ENCODE assay signal across 8 mouse cellular contexts in genomic region chr14:51266113-51266512, GRCm38 (mm10). TPM values are rescaled to one million over a fixed set of nuclear protein-coding genes. Genes with fewer than 3 reads are reported as not detected.
A peak's percentile ranks its signal among the peaks of the same experiment; 100 is the strongest.
DNase-seq lines count a peak whose midpoint lies in the region; ATAC-seq and TF ChIP-seq lines count a peak whose summit lies in the region.

No protein-coding gene starts in this region.

- peak; percentile 77 for TF ChIP-seq CTCF in cerebellum, adult 2 months (IDR thresholded peaks at IDR 0.05; ENCODE audit: borderline replicate concordance, insufficient read depth, low read depth, low read length)
- TF ChIP-seq CTCF in forebrain, postnatal 0 days (IDR thresholded peaks at IDR 0.05; ENCODE audit: low read depth): peak; percentile 91
- peak; percentile 96 for TF ChIP-seq CTCF in lung, embryonic 14.5 days (IDR thresholded peaks at IDR 0.05; ENCODE audit: low read depth)

- no peak overlapping the region for H3K4me3 ChIP-seq in cerebellum, adult 2 months (replicated peaks; ENCODE audit: insufficient read depth, low read depth, low read length)
- no peak overlapping the region for H3K4me3 ChIP-seq in forebrain, postnatal 0 days (ENCODE audit: low read depth, low read length)
- no peak overlapping the region for H3K4me3 ChIP-seq in lung, embryonic 14.5 days (ENCODE audit: low read depth, low read length)

- no peak for TF ChIP-seq POLR2A in cerebellum, adult 2 months (IDR thresholded peaks at IDR 0.05; ENCODE audit: borderline replicate concordance, insufficient read depth, low read length)

- DNase-seq in MEL-GATA-1-ER (ENCODE audit: extremely low read depth, low read depth): peak; percentile 9
- DNase-seq in cerebellum, adult 2 months: peak; percentile 52 to 69
- peak; percentile 85 for DNase-seq in forebrain, postnatal 0 days
- peak; percentile 89 for DNase-seq in heart, postnatal 4 days
- DNase-seq in layer of hippocampus, adult 8-10 months (ENCODE audit: low spot score in 2 of 2): peak; percentile 54 to 79
- peak; percentile 93 for DNase-seq in lung, embryonic 14.5 days
- DNase-seq in ovary, postnatal 14 days (ENCODE audit: low spot score): peak; percentile 74
- peak; percentile 50 for DNase-seq in thymus, postnatal 0 days (ENCODE audit: low spot score)

- 3% methylated on average over 9 of the region's 9 CpGs for WGBS in cerebellum, adult 2 months
- WGBS in forebrain, postnatal 0 days: 8% methylated on average over 9 of the region's 9 CpGs
- WGBS in lung, embryonic 14.5 days: 4% methylated on average over 9 of the region's 9 CpGs

- no peak overlapping the region for H3K4me2 ChIP-seq in forebrain, postnatal 0 days (ENCODE audit: low read depth)
- peak overlapping the region; percentile 47; the same call in 1 of the 2 replicates for H3K4me2 ChIP-seq in lung, embryonic 14.5 days

- H3K36me3 ChIP-seq in forebrain, postnatal 0 days (ENCODE audit: insufficient read depth): no peaks in the 10 kb centered on the region
- no peaks in the 10 kb centered on the region for H3K36me3 ChIP-seq in lung, embryonic 14.5 days (ENCODE audit: insufficient read depth)

- H3K27ac ChIP-seq in cerebellum, adult 2 months (ENCODE audit: insufficient read depth, low read length): no peak overlapping the region
- no peak overlapping the region for H3K27ac ChIP-seq in forebrain, postnatal 0 days (ENCODE audit: low read depth, low read length)
- H3K27ac ChIP-seq in lung, embryonic 14.5 days (ENCODE audit: low read depth): no peak overlapping the region

- H3K9ac ChIP-seq in forebrain, postnatal 0 days: no peak overlapping the region
- H3K9ac ChIP-seq in lung, embryonic 14.5 days: no peak overlapping the region

- ATAC-seq in forebrain, postnatal 0 days: peak; percentile 96
- peak; percentile 97 for ATAC-seq in lung, embryonic 14.5 days (ENCODE audit: insufficient read depth)

- no peaks in the 10 kb centered on the region for H3K27me3 ChIP-seq in cerebellum, adult 2 months (ENCODE audit: control insufficient read depth, insufficient read depth, low read length)
- H3K27me3 ChIP-seq in forebrain, postnatal 0 days (ENCODE audit: insufficient read depth, low read length): no peaks in the 10 kb centered on the region
- H3K27me3 ChIP-seq in lung, embryonic 14.5 days (ENCODE audit: insufficient read depth, low read length): no peaks in the 10 kb centered on the region

- no peaks in the 10 kb centered on the region for H3K4me1 ChIP-seq in cerebellum, adult 2 months (ENCODE audit: control insufficient read depth, insufficient read depth, low read length)
- H3K4me1 ChIP-seq in forebrain, postnatal 0 days (ENCODE audit: insufficient read depth): no peaks in the 10 kb centered on the region
- no peaks in the 10 kb centered on the region for H3K4me1 ChIP-seq in lung, embryonic 14.5 days (ENCODE audit: insufficient read depth)

- no peaks in the 10 kb centered on the region for H3K9me3 ChIP-seq in forebrain, postnatal 0 days (ENCODE audit: low read length)
- H3K9me3 ChIP-seq in lung, embryonic 14.5 days (ENCODE audit: low read depth, low read length): no peaks in the 10 kb centered on the region

RNA-seq across cellular contexts. Expression of gene Rnase2a, which starts 10.2 kb away (rescaled TPM):
- not detected in 2 replicates for polyA plus RNA-seq in cerebellum, adult 2 months (2012; rRNA removed)
- total RNA-seq in forebrain, postnatal 0 days (2014; rRNA removed): not detected in 2 replicates
- not detected in 2 replicates for polyA plus RNA-seq in forebrain, postnatal 0 days (2015; fragmentation: Nextera tagmentation; extraction: Ambion mirVana)
- total RNA-seq in heart, postnatal 4 days (2021): not detected
- not detected for total RNA-seq in layer of hippocampus, adult 8-10 months (2022)
- polyA plus RNA-seq in lung, embryonic 14.5 days (2014; fragmentation: Nextera tagmentation; extraction: Ambion mirVana): not detected in 2 replicates
- not detected in 2 replicates for polyA plus RNA-seq in thymus, postnatal 0 days (2015; fragmentation: Nextera tagmentation; extraction: Ambion mirVana)

Comparison
In these comparisons a context has a peak if more than half of its experiments do, and no peak if none do; other contexts are left out.
1. DNase-seq: peak in every context shown above with its lines; median percentile 93 in lung, embryonic 14.5 days; 89 in heart, postnatal 4 days; 85 in forebrain, postnatal 0 days; 74 in ovary, postnatal 14 days; 66 in layer of hippocampus, adult 8-10 months; 60 in cerebellum, adult 2 months; 50 in thymus, postnatal 0 days; 9 in MEL-GATA-1-ER.